8 mouse cellular contexts compared by ENCODE assay signal in the genomic region with DNA sequence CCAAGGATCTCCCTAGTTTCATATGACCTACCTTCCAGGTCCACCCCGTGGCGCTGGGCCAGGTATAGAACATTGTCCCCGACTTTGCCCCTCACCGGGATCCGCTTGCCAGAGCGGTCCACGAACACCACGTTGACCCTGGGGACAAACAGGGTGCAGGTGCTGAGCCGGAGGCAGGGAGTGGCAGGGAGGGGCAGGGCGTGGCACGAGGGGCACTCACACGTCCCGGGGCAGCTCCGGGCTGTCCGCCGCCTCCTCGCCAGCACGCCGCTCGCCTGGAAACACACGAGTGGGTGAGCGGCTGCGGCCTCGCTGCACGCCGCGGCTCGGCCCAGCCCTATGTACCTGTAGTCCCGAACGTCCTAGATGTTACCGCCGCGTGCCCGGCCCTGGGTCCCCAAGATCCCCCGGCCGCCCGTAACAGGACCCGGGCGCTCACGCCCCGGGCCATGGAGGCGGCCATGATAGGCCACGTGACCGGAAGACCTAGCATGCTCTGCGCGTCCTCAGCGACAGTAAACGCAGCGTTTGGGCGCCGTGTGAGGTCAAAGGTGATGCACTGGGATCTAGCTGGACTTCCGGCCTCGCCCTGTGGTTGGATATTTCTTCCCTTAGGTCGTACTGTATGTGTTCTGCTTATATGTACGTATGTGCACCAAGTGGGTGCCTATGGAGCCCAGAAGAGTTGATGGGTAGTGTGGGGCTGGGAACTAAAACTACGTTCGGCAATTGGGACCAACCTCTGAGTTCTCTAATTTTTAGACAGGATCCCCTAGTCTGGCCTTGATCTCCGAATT. TPM values are rescaled to one million over a fixed set of nuclear protein-coding genes. Genes with fewer than 3 reads are reported as not detected.
A peak's percentile ranks its signal among the peaks of the same experiment; 100 is the strongest.
DNase-seq lines count a peak whose midpoint lies in the region; ATAC-seq and TF ChIP-seq lines count a peak whose summit lies in the region.

TSS of gene Gm49373 (minus strand) at position 53 of the 797 bp plus-strand sequence.
TSS of gene Fdx1l (minus strand) at position 571 of the 797 bp plus-strand sequence.

- no peaks in the 10 kb centered on the region for H3K27me3 ChIP-seq in embryonic facial prominence, embryonic 13.5 days
- no peaks in the 10 kb centered on the region for H3K27me3 ChIP-seq in limb, embryonic 14.5 days (ENCODE audit: control insufficient read depth, insufficient read depth, low read length)
- no peaks in the 10 kb centered on the region for H3K27me3 ChIP-seq in midbrain, postnatal 0 days (ENCODE audit: insufficient read depth, low read length)

- H3K9ac ChIP-seq in embryonic facial prominence, embryonic 13.5 days: peak within 1 kb of the TSS; percentile 90
- peak within 1 kb of the TSS; percentile 87 for H3K9ac ChIP-seq in limb, embryonic 14.5 days (ENCODE audit: low read depth, low read length, severe bottlenecking)
- peak within 1 kb of the TSS; percentile 91 for H3K9ac ChIP-seq in midbrain, postnatal 0 days (replicated peaks; ENCODE audit: low read length, poor library complexity, severe bottlenecking)

- ATAC-seq in embryonic facial prominence, embryonic 13.5 days (ENCODE audit: insufficient number of reproducible peaks, insufficient read depth, low FRiP score, low TSS enrichment, low read depth): peak; percentile 84; the same call in 1 of the 2 replicates
- ATAC-seq in limb, embryonic 14.5 days (ENCODE audit: low FRiP score, low read depth): peak; percentile 93
- peak; percentile 92 for ATAC-seq in midbrain, postnatal 0 days (ENCODE audit: low FRiP score)

- H3K36me3 ChIP-seq in embryonic facial prominence, embryonic 13.5 days: peaks cover 53% of the 10 kb centered on the region
- peaks cover 54% of the 10 kb centered on the region for H3K36me3 ChIP-seq in limb, embryonic 14.5 days (ENCODE audit: control insufficient read depth, insufficient read depth, low read length)
- peaks cover 28% of the 10 kb centered on the region for H3K36me3 ChIP-seq in midbrain, postnatal 0 days (ENCODE audit: insufficient read depth, low read length)

- TF ChIP-seq POLR2A in limb, embryonic 14.5 days (IDR thresholded peaks at IDR 0.05; ENCODE audit: borderline replicate concordance, extremely low read depth, insufficient read depth, insufficient read length): 0 out of 2 replicates have a peak, but pooled peaks have one; percentile 34

- peak; percentile 89 for DNase-seq in 3134 (ENCODE audit: extremely low read depth, insufficient read length, low spot score)
- peak; percentile 93 to 94 for DNase-seq in adrenal gland, postnatal 36 days
- DNase-seq in heart, adult 8-10 months (ENCODE audit: low spot score): peak; percentile 84
- DNase-seq in kidney, adult 9 months: peak; percentile 94
- DNase-seq in limb, embryonic 14.5 days (ENCODE audit: low spot score): peak; percentile 90
- DNase-seq in midbrain, postnatal 0 days (ENCODE audit: low spot score): peak; percentile 94
- DNase-seq in spleen, postnatal 14 days (ENCODE audit: low spot score in 2 of 2): peak; percentile 65 to 79

- WGBS in embryonic facial prominence, embryonic 13.5 days: 3% methylated on average over 58 of the region's 58 CpGs
- WGBS in limb, embryonic 14.5 days: 2% methylated on average over 58 of the region's 58 CpGs
- WGBS in midbrain, postnatal 0 days: 3% methylated on average over 50 of the region's 58 CpGs

- H3K4me3 ChIP-seq in embryonic facial prominence, embryonic 13.5 days: peak within 1 kb of the TSS; percentile 83
- H3K4me3 ChIP-seq in limb, embryonic 14.5 days (replicated peaks; ENCODE audit: low read length): peak within 1 kb of the TSS; percentile 89
- peak within 1 kb of the TSS; percentile 90 for H3K4me3 ChIP-seq in midbrain, postnatal 0 days (ENCODE audit: low read depth, low read length)

- H3K4me1 ChIP-seq in embryonic facial prominence, embryonic 13.5 days: peaks cover 15% of the 10 kb centered on the region; the same call in 1 of the 2 replicates
- H3K4me1 ChIP-seq in limb, embryonic 14.5 days (ENCODE audit: control insufficient read depth, insufficient read depth, low read length): 0 out of 2 replicates have a peak, but pooled peaks cover 6% of the 10 kb centered on the region
- H3K4me1 ChIP-seq in midbrain, postnatal 0 days (ENCODE audit: insufficient read depth, low read length): 0 out of 2 replicates have a peak, but pooled peaks cover 6% of the 10 kb centered on the region

- H3K9me3 ChIP-seq in embryonic facial prominence, embryonic 13.5 days: no peaks in the 10 kb centered on the region
- no peaks in the 10 kb centered on the region for H3K9me3 ChIP-seq in limb, embryonic 14.5 days (ENCODE audit: control insufficient read depth, low read length)
- H3K9me3 ChIP-seq in midbrain, postnatal 0 days (ENCODE audit: low read length): no peaks in the 10 kb centered on the region

- peak within 1 kb of the TSS; percentile 73 for H3K27ac ChIP-seq in embryonic facial prominence, embryonic 13.5 days
- H3K27ac ChIP-seq in limb, embryonic 14.5 days (replicated peaks; ENCODE audit: low read depth, low read length): peak within 1 kb of the TSS; percentile 6
- peak within 1 kb of the TSS; percentile 78 for H3K27ac ChIP-seq in midbrain, postnatal 0 days (ENCODE audit: low read depth, low read length)

- peak within 1 kb of the TSS; percentile 83 for H3K4me2 ChIP-seq in embryonic facial prominence, embryonic 13.5 days
- peak within 1 kb of the TSS; percentile 84 for H3K4me2 ChIP-seq in limb, embryonic 14.5 days (replicated peaks; ENCODE audit: low read depth, low read length, severe bottlenecking)
- H3K4me2 ChIP-seq in midbrain, postnatal 0 days (ENCODE audit: low read depth, low read length, poor library complexity, severe bottlenecking): peak within 1 kb of the TSS; percentile 92

- TF ChIP-seq CTCF in midbrain, postnatal 0 days (IDR thresholded peaks at IDR 0.05): no peak

RNA-seq across cellular contexts. Expression of gene Gm49373, which starts in this region (rescaled TPM):
- under 1 TPM; 0.30 to 0.46 TPM for total RNA-seq in adrenal gland, postnatal 36 days (2021)
- 0.79 and 1.0 TPM in 2 replicates for polyA plus RNA-seq in embryonic facial prominence, embryonic 13.5 days (2015; fragmentation: Nextera tagmentation; extraction: Ambion mirVana)
- total RNA-seq in heart, adult 8-10 months (2022): under 1 TPM in 1 of 4 experiments, not detected in 3; 0.38 TPM
- 1.8 and 1.9 TPM in 2 replicates for polyA plus RNA-seq in limb, embryonic 14.5 days (2012; rRNA removed)
- polyA plus RNA-seq in limb, embryonic 14.5 days (2014; fragmentation: Nextera tagmentation; extraction: Ambion mirVana): 0.72 and 1.0 TPM in 2 replicates
- 2.4 and 2.7 TPM in 2 replicates for total RNA-seq in midbrain, postnatal 0 days (2014; rRNA removed)
- polyA plus RNA-seq in midbrain, postnatal 0 days (2015; fragmentation: Nextera tagmentation; extraction: Ambion mirVana): 0.90 and 0.94 TPM in 2 replicates

RNA-seq across cellular contexts. Expression of gene Fdx1l, which starts in this region (rescaled TPM):
- total RNA-seq in adrenal gland, postnatal 36 days (2021): 10 to 100 TPM; 33.8 to 42.2 TPM
- 60.0 and 60.2 TPM in 2 replicates for polyA plus RNA-seq in embryonic facial prominence, embryonic 13.5 days (2015; fragmentation: Nextera tagmentation; extraction: Ambion mirVana)
- total RNA-seq in heart, adult 8-10 months (2022): 10 to 100 TPM; 36.4 to 53.0 (median 41.0) TPM
- polyA plus RNA-seq in limb, embryonic 14.5 days (2012; rRNA removed): 68.9 and 80.0 TPM in 2 replicates
- polyA plus RNA-seq in limb, embryonic 14.5 days (2014; fragmentation: Nextera tagmentation; extraction: Ambion mirVana): 65.1 and 67.4 TPM in 2 replicates
- 67.3 and 81.3 TPM in 2 replicates for total RNA-seq in midbrain, postnatal 0 days (2014; rRNA removed)
- 86.5 and 95.3 TPM in 2 replicates for polyA plus RNA-seq in midbrain, postnatal 0 days (2015; fragmentation: Nextera tagmentation; extraction: Ambion mirVana)

Comparison
In these comparisons a context has a peak if more than half of its experiments do, and no peak if none do; other contexts are left out.
1. Peak in every context shown above with its lines: DNase-seq, ATAC-seq, H3K4me3 ChIP-seq and H3K27ac ChIP-seq.
2. H3K27ac ChIP-seq: peak in every context shown above with its lines; median percentile 78 in midbrain, postnatal 0 days; 73 in embryonic facial prominence, embryonic 13.5 days; 6 in limb, embryonic 14.5 days.